9 mouse cellular contexts compared by ENCODE assay signal in the genomic region with DNA sequence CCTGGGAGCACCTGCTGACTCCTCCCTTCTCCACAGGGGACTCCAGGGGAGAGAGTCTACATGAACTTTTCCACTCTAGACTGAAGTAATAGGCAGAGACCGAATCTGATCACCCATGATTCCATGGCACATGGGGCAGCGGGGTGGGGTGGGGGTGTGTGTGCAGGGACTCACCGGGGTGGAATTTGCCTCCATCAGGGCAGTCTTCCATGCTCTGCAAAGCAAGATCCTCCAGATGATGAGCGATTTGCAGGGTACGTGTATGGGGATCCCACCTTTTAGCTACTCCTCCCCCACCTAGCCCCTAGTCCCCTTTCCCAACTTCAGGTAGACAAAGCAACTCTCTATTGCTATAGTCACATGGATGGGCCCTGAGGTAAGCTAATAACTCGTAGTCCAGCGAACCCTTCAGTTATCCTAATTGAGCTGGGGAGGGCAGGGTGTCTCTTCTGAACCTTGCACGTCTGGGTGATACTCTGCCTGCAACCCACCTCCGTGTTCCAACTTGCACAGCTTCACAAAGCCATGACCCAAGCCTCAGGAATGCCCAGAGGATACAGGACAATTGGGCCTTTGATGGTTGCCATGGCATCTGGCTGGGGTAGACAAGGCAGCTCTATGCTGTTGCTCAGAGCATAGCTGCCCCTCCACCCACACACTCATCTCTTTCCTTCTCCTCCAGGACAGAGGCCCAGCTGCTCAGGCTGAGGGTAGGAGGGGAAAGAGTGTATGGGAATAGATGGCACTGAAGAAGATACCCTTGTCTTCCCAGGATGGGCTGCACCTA. TPM values are rescaled to one million over a fixed set of nuclear protein-coding genes. Genes with fewer than 3 reads are reported as not detected.
DNase-seq lines count a peak whose midpoint lies in the region; ATAC-seq and TF ChIP-seq lines count a peak whose summit lies in the region.
"Had no signal": no experiment of that assay in that cellular context is flagged by ENCODE, and none has a peak within 500 bp of the region (broad histone marks: within the 10 kb centered on the region; RNA-seq: fewer than 3 reads in every experiment).

No protein-coding gene starts in this region.

- peak; percentile 69 for DNase-seq in right cerebral cortex, adult 18-20 months
- DNase-seq in right cerebral cortex, postnatal 4 days, result no peak
- DNase-seq in liver, postnatal 0 days, result peak; percentile 10
- peak; percentile 11 for DNase-seq in stomach, postnatal 0 days (ENCODE audit: low spot score)
- DNase-seq in urinary bladder, adult 18-20 months (ENCODE audit: low spot score in 2 of 2), result no peak
- DNase-seq in gastrocnemius, postnatal 4 days (ENCODE audit: low spot score in 2 of 2), result no peak
- no peak for DNase-seq in heart, adult 18-20 months

- ATAC-seq in hindbrain, embryonic 12.5 days (ENCODE audit: low FRiP score), result peak; percentile 81
- ATAC-seq in liver, postnatal 0 days, result no peak
- no peak for ATAC-seq in stomach, postnatal 0 days (ENCODE audit: low FRiP score, low TSS enrichment)

- no peaks in the 10 kb centered on the region for H3K27me3 ChIP-seq in hindbrain, embryonic 12.5 days
- no peaks in the 10 kb centered on the region for H3K27me3 ChIP-seq in liver, postnatal 0 days (ENCODE audit: insufficient read depth, low read length)
- no peaks in the 10 kb centered on the region for H3K27me3 ChIP-seq in stomach, postnatal 0 days (ENCODE audit: control insufficient read depth, insufficient read depth, low read length)
- H3K27me3 ChIP-seq: lung, embryonic 15.5 days had no signal

- H3K27ac ChIP-seq in hindbrain, embryonic 12.5 days, result peak overlapping the region; percentile 76
- H3K27ac ChIP-seq in liver, postnatal 0 days (ENCODE audit: low read depth), result no peak overlapping the region
- no peak overlapping the region for H3K27ac ChIP-seq in stomach, postnatal 0 days (replicated peaks)
- H3K27ac ChIP-seq: lung, embryonic 15.5 days had no signal

- peak overlapping the region; percentile 11; the same call in 1 of the 2 replicates for H3K4me2 ChIP-seq in hindbrain, embryonic 12.5 days (replicated peaks)
- H3K4me2 ChIP-seq in liver, postnatal 0 days (ENCODE audit: low read depth, low read length), result no peak overlapping the region
- no peak overlapping the region for H3K4me2 ChIP-seq in stomach, postnatal 0 days (replicated peaks; ENCODE audit: low read depth)
- H3K4me2 ChIP-seq: lung, embryonic 15.5 days had no signal

- H3K9me3 ChIP-seq in hindbrain, embryonic 12.5 days (replicated peaks), result no peaks in the 10 kb centered on the region
- no peaks in the 10 kb centered on the region for H3K9me3 ChIP-seq in liver, postnatal 0 days (ENCODE audit: low read length)
- H3K9me3 ChIP-seq in stomach, postnatal 0 days (ENCODE audit: control insufficient read depth, low read length), result no peaks in the 10 kb centered on the region
- H3K9me3 ChIP-seq: lung, embryonic 15.5 days had no signal

- no peak overlapping the region for H3K9ac ChIP-seq in hindbrain, embryonic 12.5 days
- no peak overlapping the region for H3K9ac ChIP-seq in liver, postnatal 0 days (replicated peaks)
- H3K9ac ChIP-seq in stomach, postnatal 0 days (ENCODE audit: low read length), result no peak overlapping the region
- H3K9ac ChIP-seq: lung, embryonic 15.5 days had no signal

- H3K4me1 ChIP-seq in hindbrain, embryonic 12.5 days, result peaks cover 24% of the 10 kb centered on the region
- H3K4me1 ChIP-seq in liver, postnatal 0 days (ENCODE audit: insufficient read depth), result no peaks in the 10 kb centered on the region
- no peaks in the 10 kb centered on the region for H3K4me1 ChIP-seq in stomach, postnatal 0 days (replicated peaks; ENCODE audit: control insufficient read depth, insufficient read depth)

- TF ChIP-seq CTCF in liver, postnatal 0 days (IDR thresholded peaks at IDR 0.05; ENCODE audit: low read depth), result no peak
- TF ChIP-seq CTCF in stomach, postnatal 0 days (IDR thresholded peaks at IDR 0.05; ENCODE audit: low read depth), result no peak

- no peaks in the 10 kb centered on the region for H3K36me3 ChIP-seq in hindbrain, embryonic 12.5 days
- H3K36me3 ChIP-seq in liver, postnatal 0 days (replicated peaks; ENCODE audit: insufficient read depth, low read length), result no peaks in the 10 kb centered on the region
- H3K36me3 ChIP-seq in stomach, postnatal 0 days (ENCODE audit: control insufficient read depth, insufficient read depth, low read length), result no peaks in the 10 kb centered on the region
- H3K36me3 ChIP-seq: lung, embryonic 15.5 days had no signal

- no peak for TF ChIP-seq EP300 in liver, postnatal 0 days (IDR thresholded peaks at IDR 0.05; ENCODE audit: low read depth)
- TF ChIP-seq EP300 in stomach, postnatal 0 days (optimal IDR thresholded peaks at IDR 0.05), result no peak

- 54% methylated on average over 9 of the region's 9 CpGs for WGBS in hindbrain, embryonic 12.5 days
- 82% methylated on average over 9 of the region's 9 CpGs for WGBS in liver, postnatal 0 days (ENCODE audit: insufficient replicate concordance)
- 80% methylated on average over 9 of the region's 9 CpGs for WGBS in stomach, postnatal 0 days

- H3K4me3 ChIP-seq in hindbrain, embryonic 12.5 days, result no peak overlapping the region
- H3K4me3 ChIP-seq in liver, postnatal 0 days (ENCODE audit: low read depth, low read length), result no peak overlapping the region
- no peak overlapping the region for H3K4me3 ChIP-seq in stomach, postnatal 0 days (ENCODE audit: low read depth, low read length)
- H3K4me3 ChIP-seq: lung, embryonic 15.5 days had no signal

RNA-seq across cellular contexts. Expression of a gene that starts 8.5 kb away (rescaled TPM):
- polyA plus RNA-seq in hindbrain, embryonic 12.5 days (2016; fragmentation: Nextera tagmentation; extraction: Ambion mirVana), result 10.5 and 16.9 TPM in 2 replicates
- 0.60 and 0.72 TPM in 2 replicates for polyA plus RNA-seq in liver, postnatal 0 days (2015; fragmentation: Nextera tagmentation; extraction: Ambion mirVana)
- 8.7 and 10.4 TPM in 2 replicates for polyA plus RNA-seq in stomach, postnatal 0 days (2015; fragmentation: Nextera tagmentation; extraction: Ambion mirVana)
- 10 to 100 TPM; 18.0 to 21.6 TPM for total RNA-seq in gastrocnemius, postnatal 4 days (2021)
- 1 to 10 TPM; 2.5 to 3.2 TPM for total RNA-seq in heart, adult 18-20 months (2021)

RNA-seq across cellular contexts. Expression of a gene that starts 45.6 kb away (rescaled TPM):
- 62.3 and 64.6 TPM in 2 replicates for polyA plus RNA-seq in hindbrain, embryonic 12.5 days (2016; fragmentation: Nextera tagmentation; extraction: Ambion mirVana)
- polyA plus RNA-seq in liver, postnatal 0 days (2015; fragmentation: Nextera tagmentation; extraction: Ambion mirVana), result 52.5 and 54.5 TPM in 2 replicates
- polyA plus RNA-seq in stomach, postnatal 0 days (2015; fragmentation: Nextera tagmentation; extraction: Ambion mirVana), result 77.0 and 79.7 TPM in 2 replicates
- total RNA-seq in gastrocnemius, postnatal 4 days (2021), result 10 to 100 TPM; 60.1 to 67.2 TPM
- total RNA-seq in heart, adult 18-20 months (2021), result 10 to 100 TPM; 63.9 to 78.5 TPM

RNA-seq across cellular contexts. Expression of a gene that starts 46.5 kb away (rescaled TPM):
- polyA plus RNA-seq in hindbrain, embryonic 12.5 days (2016; fragmentation: Nextera tagmentation; extraction: Ambion mirVana), result 194 and 218 TPM in 2 replicates
- polyA plus RNA-seq in liver, postnatal 0 days (2015; fragmentation: Nextera tagmentation; extraction: Ambion mirVana), result 44.8 and 51.0 TPM in 2 replicates
- polyA plus RNA-seq in stomach, postnatal 0 days (2015; fragmentation: Nextera tagmentation; extraction: Ambion mirVana), result 76.3 and 80.6 TPM in 2 replicates
- total RNA-seq in gastrocnemius, postnatal 4 days (2021), result 10 to 100 TPM; 74.5 to 88.0 TPM
- 10 to 100 TPM; 60.2 to 63.9 TPM for total RNA-seq in heart, adult 18-20 months (2021)

RNA-seq across cellular contexts. Expression of a gene that starts 52.8 kb away (rescaled TPM):
- polyA plus RNA-seq in hindbrain, embryonic 12.5 days (2016; fragmentation: Nextera tagmentation; extraction: Ambion mirVana), result 64.7 and 67.2 TPM in 2 replicates
- polyA plus RNA-seq in liver, postnatal 0 days (2015; fragmentation: Nextera tagmentation; extraction: Ambion mirVana), result 4.3 and 4.6 TPM in 2 replicates
- polyA plus RNA-seq in stomach, postnatal 0 days (2015; fragmentation: Nextera tagmentation; extraction: Ambion mirVana), result 15.5 and 17.4 TPM in 2 replicates
- 10 to 100 TPM; 65.7 to 67.8 TPM for total RNA-seq in gastrocnemius, postnatal 4 days (2021)
- 10 to 100 TPM; 35.2 to 39.8 TPM for total RNA-seq in heart, adult 18-20 months (2021)

Comparison
In these comparisons a context has a peak if more than half of its experiments do, and no peak if none do; other contexts are left out.
1. DNase-seq: peak in right cerebral cortex, adult 18-20 months (single experiment), liver, postnatal 0 days (single experiment) and stomach, postnatal 0 days (single experiment); none in right cerebral cortex, postnatal 4 days (single experiment), urinary bladder, adult 18-20 months (0 of 2), gastrocnemius, postnatal 4 days (0 of 2) and heart, adult 18-20 months (0 of 2).